Mouse (Mus musculus): ENCODE measurements at regions not wholly inside any gene's neighbourhood (a gene's known extent, or its start where the extent isn't known, plus 50 kb on each side); places are given as distances from the start of the nearest gene placed in this dataset.
A peak's percentile ranks its signal among the peaks of the same experiment; 100 is the strongest.

DNA sequence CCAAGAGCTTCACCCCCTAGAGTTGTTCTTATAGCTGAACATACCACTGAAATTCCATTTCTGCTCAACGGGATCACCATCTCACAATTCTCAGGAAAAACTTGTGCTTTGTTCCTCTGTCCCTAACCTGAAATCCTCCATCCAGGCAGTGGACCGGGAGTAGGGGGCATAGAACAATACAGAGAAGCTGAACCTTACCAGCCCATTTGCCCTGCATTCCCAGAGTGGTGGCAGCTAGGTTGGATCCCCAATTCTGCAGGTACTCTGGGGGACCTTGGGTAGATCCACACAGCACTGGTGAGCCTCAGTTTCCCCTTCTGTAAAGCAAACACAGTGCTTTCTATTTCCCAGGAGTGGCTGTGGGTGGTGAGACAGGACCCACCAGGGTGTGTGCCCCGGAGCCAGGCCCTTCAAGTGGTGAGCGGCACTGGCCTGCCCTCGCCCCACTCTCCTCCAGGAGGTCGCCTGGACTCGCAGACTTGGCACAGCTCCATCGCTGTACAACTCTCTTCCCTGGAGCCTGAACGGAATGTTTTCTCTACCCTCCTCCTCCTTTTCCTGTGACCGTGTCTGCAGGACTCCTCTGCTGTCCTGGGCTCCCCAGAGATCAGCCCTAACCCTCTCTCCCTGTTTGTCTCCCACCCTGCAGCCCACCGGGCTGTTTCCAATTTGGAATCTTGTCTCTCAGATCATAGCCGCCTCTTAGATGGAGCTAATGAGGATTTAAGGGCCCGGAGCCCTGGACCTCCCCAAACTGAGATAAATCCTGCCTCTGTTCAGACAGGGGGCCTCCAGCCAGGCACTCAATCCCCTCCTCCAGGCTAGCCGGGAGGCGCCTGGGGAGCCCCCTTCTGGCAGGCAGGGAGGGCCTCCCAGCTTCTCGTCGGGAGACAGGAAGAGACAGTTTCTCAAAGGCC, 52.3 kb upstream of the Cux1 start:
- peak; percentile 70 for DNase-seq (ENCODE audit: low spot score)

- DNase-seq (ENCODE audit: low spot score) = no peak
These were observed 52.9 kb upstream of the Cux1 start for GRCm38 (mm10) chr5:136620234-136620633.

DNA sequence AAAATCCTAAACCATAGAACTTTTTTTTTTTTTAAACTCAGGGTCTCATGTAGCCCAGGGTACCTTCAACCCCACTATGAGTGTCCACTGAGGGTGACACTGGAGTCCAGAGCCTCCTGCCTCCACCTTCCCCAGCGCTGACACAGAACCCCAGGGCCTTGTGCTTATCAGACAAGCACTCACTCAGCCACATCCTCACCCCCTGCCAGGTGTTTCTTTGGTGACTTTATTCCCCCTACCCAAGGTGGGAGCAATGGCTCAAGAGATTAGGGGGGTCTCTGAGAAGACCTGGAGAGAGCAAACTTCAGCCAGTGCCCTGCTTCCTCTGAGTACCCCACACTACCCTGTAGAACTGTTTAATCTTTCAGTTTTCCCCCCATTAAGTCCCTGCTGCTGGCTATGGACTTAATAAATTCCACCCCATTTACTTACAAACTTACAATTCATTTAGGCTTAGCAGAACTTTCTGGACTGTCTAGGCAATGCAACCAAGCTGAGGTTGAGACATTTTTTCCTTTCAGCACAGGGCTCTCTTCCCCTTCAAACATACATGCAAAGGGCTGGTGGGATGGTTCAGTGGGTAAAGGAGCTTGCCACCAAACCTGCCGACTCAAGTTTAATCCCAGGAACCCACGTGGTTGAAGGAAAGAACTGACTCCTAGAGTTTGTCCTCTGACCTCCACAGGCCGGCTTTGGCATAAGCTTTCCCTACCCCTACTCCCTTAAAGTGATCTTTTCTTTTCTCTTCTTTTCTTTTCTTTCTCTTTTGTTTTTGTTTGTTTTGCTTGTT, 54.2 kb upstream of the Cux1 start:
- no peak for DNase-seq (ENCODE audit: low spot score)

DNA sequence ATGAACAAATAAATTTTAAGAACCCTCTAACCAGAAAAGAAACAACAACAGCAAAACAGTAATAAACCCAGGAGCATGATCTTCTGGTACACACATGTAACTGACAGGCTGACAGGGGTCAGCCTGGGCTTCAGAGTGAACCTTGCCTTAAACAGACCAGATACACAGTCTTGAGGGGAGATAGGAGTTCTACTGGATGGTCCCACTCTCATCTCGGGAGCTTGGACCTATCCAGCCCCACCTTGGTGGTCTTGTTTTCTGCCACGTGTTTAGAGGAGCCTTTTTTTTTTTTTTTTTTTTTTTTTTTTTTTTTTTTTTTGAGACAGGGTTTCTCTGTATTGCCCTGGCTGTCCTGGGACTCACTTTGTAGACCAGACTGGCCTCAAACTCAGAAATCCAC, 54.9 kb upstream of the Cux1 start:
- DNase-seq (ENCODE audit: low spot score) = no peak

- DNase-seq (ENCODE audit: low spot score) = peak; percentile 84
These were observed 55.6 kb upstream of the Cux1 start for GRCm38 (mm10) chr5:136622721-136623542.

GRCm38 (mm10) chr5:136623791-136624190, 56.5 kb upstream of the Cux1 start:
- DNase-seq (ENCODE audit: low spot score) = no peak

DNA sequence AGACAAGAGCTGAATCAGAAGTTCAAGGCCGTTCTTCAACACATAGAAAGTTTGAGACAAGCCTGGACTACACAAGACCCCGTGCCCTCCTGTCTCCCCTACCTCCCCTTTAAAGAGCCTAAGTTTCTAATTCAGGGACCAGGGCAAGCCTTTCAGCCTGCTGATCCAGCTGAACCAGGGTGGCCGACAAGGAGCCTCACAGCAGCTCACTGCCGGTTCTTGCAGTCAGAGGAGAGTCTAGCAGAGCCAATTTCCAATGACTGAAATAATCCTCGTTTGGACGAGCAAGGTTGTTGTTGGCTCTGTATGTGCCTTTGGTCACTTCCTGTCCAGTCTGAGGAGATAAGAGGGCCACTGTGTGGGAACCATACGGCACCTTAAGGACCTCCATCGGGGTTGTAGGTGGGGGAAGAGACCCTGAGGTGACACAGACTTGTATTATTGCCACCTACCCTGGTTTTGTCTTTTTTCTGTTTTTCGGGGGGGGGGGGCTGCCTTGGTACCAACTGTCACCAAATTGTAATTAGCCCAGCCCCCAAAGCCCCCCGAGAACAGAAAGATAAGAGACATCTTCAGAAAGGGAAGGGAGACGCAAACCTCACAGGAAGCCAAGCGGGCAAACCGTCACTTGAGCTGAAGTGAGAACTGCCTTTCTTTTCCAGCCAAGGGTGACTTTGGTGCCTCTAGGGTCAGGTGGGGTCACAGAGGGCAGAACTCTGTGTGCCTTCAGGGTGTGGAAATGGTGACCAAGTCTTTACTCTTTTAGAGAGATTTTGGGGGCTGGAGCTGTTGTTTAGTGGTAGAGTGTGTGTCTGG, 58.1 kb upstream of the Cux1 start:
- no peak for DNase-seq (ENCODE audit: low spot score)

- DNase-seq (ENCODE audit: low spot score) = no peak
These were observed 59.0 kb upstream of the Cux1 start for GRCm38 (mm10) chr5:136626142-136626771.

DNA sequence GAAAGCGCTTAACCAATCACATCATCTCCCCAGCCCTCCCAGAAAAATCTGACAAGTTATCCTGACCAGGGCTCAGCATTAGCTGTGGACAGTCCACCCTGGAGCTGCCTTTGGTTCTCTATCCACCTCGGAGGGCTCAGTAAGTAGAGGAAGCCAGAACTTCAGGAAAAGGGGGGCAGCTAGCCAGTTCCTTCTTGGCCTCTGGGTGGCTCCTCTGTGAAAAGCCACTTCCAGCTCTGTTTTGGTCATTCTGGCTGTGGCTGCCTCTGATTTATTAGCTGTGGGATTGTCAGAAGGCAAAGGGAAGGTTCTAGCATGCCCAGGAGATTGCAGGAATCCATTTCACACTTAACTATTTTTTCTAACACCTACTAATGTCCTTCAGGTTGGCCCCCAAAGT, 59.6 kb upstream of the Cux1 start:
- no peak for DNase-seq (ENCODE audit: low spot score)

GRCm38 (mm10) chr5:136627671-136628292, 60.5 kb upstream of the Cux1 start:
- no peak for DNase-seq (ENCODE audit: low spot score)

DNA sequence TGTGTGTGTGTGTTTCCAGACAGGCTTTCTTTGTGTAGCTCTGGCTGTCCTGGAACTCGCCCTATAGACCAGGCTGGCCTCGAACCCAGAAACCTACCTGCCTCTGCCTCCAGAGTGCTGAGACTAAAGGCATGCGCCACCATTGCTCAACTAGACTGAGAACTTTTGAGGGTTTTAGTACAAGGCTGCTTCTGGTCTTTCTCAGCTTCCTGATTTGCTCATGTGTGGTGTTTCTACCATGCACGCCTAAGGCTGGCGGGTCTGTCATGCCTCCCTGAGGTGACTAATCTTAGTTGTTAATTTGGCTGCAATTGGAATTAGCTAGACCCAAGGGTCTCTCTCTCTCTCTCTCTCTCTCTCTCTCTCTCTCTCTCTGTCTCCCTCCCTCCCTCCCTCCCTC, 61.2 kb upstream of the Cux1 start:
- DNase-seq (ENCODE audit: low spot score) = no peak

GRCm38 (mm10) chr5:136632286-136632685, 60.7 kb upstream of the Myl10 start:
- no peak for DNase-seq (ENCODE audit: low spot score)

GRCm38 (mm10) chr5:136633901-136634300, 59.0 kb upstream of the Myl10 start:
- DNase-seq (ENCODE audit: low spot score) = no peak

DNA sequence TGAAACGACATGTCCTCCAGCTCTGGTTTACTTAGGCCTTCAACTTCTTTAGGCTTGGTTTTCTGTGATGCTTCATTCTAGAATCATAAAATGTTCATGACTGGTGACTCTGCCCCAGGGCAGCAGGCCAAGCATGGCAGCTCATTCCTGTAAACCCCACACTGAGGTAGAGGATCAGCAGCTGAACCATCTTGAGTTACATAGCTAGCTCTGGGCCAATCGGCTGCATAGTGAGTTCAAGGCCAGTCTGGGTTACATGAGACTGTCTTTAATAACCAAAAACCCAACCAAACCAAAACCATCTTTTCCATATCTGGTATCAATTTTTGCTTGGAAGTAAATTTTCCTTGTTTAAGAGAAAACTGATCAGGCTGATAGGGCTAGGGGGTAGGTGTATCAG, 57.8 kb upstream of the Myl10 start:
- DNase-seq (ENCODE audit: low spot score) = no peak

GRCm38 (mm10) chr5:136636476-136636875, 56.5 kb upstream of the Myl10 start:
- no peak for DNase-seq (ENCODE audit: low spot score)

DNA sequence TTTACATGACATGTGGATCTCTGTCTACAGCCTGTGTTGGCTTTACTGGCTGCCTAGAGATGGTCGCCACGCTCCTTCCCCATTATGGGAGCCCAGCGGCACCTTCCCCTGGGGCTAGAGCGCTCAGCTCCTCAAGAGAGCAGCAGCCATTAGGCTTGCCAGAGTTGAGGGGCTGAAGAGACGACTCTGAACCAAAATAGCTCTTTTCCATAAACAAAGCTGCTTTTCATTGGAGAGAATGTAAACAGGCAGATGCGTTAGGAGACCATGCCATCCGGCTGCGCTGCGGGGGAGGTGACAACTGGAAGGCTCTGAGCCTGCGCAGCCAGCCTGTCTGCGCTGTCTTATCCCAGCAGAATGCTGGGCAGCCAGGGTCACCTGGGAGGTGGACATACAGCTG, 55.1 kb upstream of the Myl10 start:
- no peak for DNase-seq (ENCODE audit: low spot score)

DNA sequence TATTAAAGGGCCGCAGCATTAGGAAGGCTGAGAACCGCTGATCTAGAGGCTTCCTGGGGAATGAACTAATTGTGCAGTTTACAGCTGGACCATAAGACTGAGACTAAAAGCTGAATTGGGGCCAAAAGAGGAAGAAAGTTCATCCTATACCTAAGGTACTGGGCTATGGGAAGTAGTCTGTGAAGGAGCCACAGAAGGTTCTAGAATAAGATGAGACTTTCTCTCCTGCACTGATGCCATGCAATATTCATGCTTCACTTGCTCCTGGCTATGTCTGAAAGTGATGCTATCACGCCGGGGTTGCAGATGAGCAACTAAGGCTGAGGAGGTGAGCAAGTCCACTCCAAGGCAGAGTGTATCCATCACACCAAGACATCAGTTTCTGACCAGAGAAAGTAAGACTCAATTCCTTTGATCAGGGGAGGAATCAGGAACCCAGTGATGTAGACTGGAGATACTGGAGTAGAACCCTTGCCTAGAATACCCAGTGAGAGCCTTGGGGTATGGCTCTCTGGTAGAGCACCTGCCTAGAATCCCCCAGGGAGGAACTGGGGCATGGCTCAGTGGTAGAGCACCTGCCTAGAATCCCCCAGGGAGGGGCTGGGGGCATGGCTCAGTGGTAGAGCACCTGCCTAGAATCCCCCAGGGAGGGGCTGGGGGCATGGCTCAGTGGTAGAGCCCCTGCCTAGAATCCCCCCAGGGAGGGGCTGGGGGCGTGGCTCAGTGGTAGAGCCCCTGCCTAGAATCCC, 51.9 kb upstream of the Myl10 start:
- DNase-seq (ENCODE audit: low spot score) = no peak

DNA sequence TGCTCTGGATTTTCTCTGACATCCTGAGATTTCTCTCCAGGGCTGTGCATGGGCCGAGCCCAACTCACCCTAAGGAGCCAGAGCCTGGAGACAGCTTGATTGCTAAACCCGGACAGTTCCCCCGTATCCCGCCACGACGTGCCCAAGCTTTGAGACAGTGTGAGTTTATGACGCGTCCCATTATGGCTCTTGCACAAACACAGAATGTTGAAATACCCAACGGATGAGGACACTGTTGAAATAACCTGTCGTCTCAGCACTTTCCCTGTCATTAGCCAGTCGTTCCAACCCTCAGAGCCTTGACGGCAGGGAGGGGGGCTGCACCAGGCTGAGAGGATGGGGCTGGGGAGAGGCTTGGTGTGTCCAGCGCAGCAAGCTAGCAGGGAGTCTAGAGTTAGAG, 50.7 kb upstream of the Myl10 start:
- DNase-seq (ENCODE audit: low spot score) = no peak
